Mouse (Mus musculus) cerebellum, adult 2 months (tissue): Measurements from ENCODE around the gene Arpp21. TPM values are rescaled to one million over a fixed set of nuclear protein-coding genes. Genes with fewer than 3 reads are reported as not detected.
A peak's percentile ranks its signal among the peaks of the same experiment; 100 is the strongest.
"Not testable (repeated sequence)": the region's sequence is repeated elsewhere in the genome, so short reads cannot be mapped to it uniquely, and the experiment has no call there.

Experiments used
- DNase-seq, 2 experiments: peaks; one replicate each; pipeline ENCODE4 v3.0.0; 2021
- H3K27ac ChIP-seq: fragments of 200-500 bp; 2 replicates; pipeline ENCODE4 v1.5.1; 2012; ENCODE audit warnings: low read length, control low read depth, inconsistent platforms; ENCODE audit not compliant: insufficient read depth
- H3K27me3 ChIP-seq: fragments of 200-500 bp; 2 replicates; pipeline ENCODE4 v1.6.1; 2012; ENCODE audit warnings: inconsistent platforms, mild to moderate bottlenecking, low read length, moderate library complexity; ENCODE audit not compliant: control insufficient read depth, insufficient read depth
- H3K4me1 ChIP-seq: fragments of 200-500 bp; 2 replicates; pipeline ENCODE4 v1.6.1; 2011; ENCODE audit warnings: low read length; ENCODE audit not compliant: control insufficient read depth, insufficient read depth
- H3K4me3 ChIP-seq: fragments of 200-500 bp; replicated peaks from 2 replicates; pipeline ENCODE3; 2011; ENCODE audit warnings: mild to moderate bottlenecking, low read depth, low read length, control low read depth; ENCODE audit not compliant: insufficient read depth
- CTCF ChIP-seq: fragments of 200-500 bp; IDR thresholded peaks from 2 replicates; pipeline ENCODE4 v1.5.1; 2011; ENCODE audit warnings: low read depth, mild to moderate bottlenecking, control low read depth, low read length, moderate library complexity, borderline replicate concordance; ENCODE audit not compliant: insufficient read depth
- POLR2A ChIP-seq: fragments of 200-500 bp; IDR thresholded peaks from 2 replicates; pipeline ENCODE4 v1.6.1; 2011; ENCODE audit warnings: low read length, control low read depth, borderline replicate concordance; ENCODE audit not compliant: insufficient read depth
- WGBS: fragments of 180-500 bp; shearing (Covaris S2); methylation state at CpG from one replicate; pipeline ENCODE4 v1.1.7; 2018; 5-methylcytosine and 5-hydroxymethylcytosine counted together
- polyA plus RNA-seq: library from polyadenylated mRNA; depleted of rRNA; stranded (reverse); fragments of >200 nt; gene quantifications from 2 replicates; pipeline ENCODE4 v1.2.3, GENCODE M21; 2012

The Arpp21 gene
- polyA plus RNA-seq, 1 experiment = 116 TPM

DNA sequence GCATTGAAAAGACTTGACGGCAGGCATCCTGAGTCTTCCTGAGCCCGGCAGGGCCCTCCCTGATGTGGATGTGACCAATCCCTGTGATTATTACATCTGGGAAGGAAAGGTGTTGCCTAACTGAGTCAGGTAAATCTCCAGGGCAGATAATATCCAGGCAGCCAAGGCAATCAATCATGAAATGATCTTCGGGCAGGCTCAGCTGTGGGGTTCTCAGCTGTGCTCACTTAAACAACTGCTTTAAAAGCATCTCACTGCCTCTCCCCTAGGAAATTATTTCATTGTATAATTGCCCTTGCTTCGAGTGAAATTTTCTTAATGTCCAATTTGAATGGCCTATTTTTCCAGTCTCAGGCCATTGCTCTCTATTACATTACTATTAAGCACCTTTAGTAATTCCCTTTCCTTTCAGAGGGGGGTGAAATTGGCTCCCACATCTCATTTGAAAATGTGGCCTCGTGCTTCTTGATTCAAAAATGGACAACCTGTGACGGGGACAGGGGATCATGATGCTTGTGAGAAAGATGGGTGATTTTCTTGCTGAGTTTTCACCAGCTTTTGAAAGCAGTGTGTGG is 180.8 kb downstream of the Arpp21 start:
- WGBS = 83% methylated on average over 6 of the region's 6 CpGs
- no peak for DNase-seq
- no peak overlapping the region for H3K4me3 ChIP-seq
- TF ChIP-seq CTCF (no peak), POLR2A (no peak)
- no peak overlapping the region for H3K27ac ChIP-seq
- H3K27me3 ChIP-seq = no peaks in the 10 kb centered on the region
- no peaks in the 10 kb centered on the region for H3K4me1 ChIP-seq

DNA sequence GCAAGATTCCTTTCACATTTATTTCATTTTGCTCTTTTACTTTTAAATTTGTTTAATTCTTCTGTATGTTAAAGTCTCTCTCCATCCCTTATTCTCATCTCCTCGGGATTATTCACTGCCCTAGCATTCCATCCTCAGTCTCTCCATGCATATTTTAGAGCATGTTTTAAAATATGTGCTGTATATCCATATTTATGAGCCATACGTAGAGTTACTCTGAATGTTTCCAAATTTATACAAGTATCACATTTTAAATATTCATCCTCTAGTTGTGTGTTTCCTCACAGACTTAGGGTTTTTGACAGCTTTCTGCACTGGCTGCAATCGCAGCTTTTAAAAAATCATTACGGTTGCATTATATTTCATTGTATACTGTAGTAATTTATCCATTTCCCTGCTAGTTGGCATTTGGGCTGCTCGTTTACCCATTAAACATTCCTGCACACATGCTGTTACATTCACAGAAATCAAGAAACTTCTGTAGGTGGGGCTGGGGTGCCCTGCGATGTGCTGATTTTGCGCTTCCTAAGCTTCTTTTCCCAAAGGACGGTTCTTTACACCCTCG is 187.8 kb downstream of the Arpp21 start:
- no peak overlapping the region for H3K27ac ChIP-seq
- DNase-seq = no peak
- TF ChIP-seq POLR2A = no peak
- TF ChIP-seq CTCF = no peak

DNA sequence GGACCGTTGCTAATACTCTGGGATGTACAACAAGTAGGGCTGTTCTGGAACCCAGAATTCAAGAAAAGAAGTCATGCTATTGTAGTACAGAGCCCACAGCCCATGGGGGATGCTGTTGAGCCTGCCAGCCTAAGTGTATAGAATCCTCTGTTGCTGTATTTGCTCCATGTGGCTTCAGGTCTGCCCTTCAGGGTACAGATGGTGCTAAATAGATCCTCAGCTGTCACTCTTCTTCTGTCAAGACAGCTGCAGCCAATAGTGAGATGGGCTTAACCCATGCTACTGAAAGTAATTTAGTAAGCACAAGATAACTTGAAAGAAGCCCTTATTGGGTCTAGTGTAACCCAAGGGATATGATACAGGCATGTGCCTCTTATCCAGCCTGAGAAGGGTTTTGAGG is 195.2 kb downstream of the Arpp21 start:
- DNase-seq = no peak
- no peaks in the 10 kb centered on the region for H3K27me3 ChIP-seq
- WGBS = 77% methylated on average over 1 of the region's 1 CpGs
- H3K4me3 ChIP-seq = no peak overlapping the region
- TF ChIP-seq CTCF = no peak
- no peak for TF ChIP-seq POLR2A
- H3K4me1 ChIP-seq = no peaks in the 10 kb centered on the region
- no peak overlapping the region for H3K27ac ChIP-seq

More for the DNA sequence above, 187.8 kb downstream of the Arpp21 start:
- WGBS = 84% methylated on average over 9 of the region's 9 CpGs
- H3K27me3 ChIP-seq = no peaks in the 10 kb centered on the region
- H3K4me1 ChIP-seq = no peaks in the 10 kb centered on the region
- H3K4me3 ChIP-seq = no peak overlapping the region

DNA sequence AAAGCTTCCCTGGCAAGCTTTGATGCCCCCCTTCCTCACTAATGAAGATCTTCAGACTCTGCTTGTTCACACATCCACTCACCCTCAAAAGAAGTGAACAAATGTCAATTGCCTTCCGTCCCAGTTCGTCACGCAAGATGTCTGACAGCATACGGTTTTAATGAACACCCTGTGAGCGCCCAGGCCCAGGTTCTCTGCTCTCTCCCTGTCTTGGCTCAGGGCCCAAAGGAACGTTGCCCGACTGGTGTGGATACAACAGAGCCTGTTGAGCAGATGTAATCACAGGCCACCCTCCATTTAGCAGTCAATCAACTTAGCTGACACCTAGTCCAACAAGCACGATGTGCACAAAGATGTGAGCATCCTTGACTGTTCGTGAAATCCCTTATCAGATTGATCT is 198.0 kb downstream of the Arpp21 start:
- WGBS = 56% methylated on average over 9 of the region's 9 CpGs
- no peak for DNase-seq
- no peak overlapping the region for H3K27ac ChIP-seq
- no peak overlapping the region for H3K4me3 ChIP-seq
- H3K27me3 ChIP-seq = no peaks in the 10 kb centered on the region
- no peaks in the 10 kb centered on the region for H3K4me1 ChIP-seq
- TF ChIP-seq CTCF (no peak), POLR2A (no peak)

DNA sequence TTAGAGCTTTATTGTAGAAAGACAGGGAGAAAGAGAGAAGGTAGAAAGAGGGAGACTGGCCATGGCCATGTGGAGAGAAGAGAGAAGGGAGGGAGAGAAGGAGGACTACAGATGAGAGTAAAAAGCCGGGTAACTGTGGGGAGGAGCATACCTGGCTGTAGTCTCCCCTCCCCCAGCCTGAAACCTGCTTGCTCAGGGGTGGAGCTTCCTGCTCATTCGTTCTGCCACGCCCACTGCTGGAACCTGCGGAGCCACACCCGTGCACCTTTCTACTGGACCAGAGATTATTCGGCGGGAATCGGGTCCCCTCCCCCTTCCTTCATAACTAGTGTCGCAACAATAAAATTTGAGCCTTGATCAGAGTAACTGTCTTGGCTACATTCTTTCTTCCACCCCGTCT is 201.9 kb downstream of the Arpp21 start:
- not testable (repeated sequence) for DNase-seq, H3K27me3 ChIP-seq, H3K27ac ChIP-seq, H3K4me3 ChIP-seq, H3K4me1 ChIP-seq
- WGBS = 83% methylated on average over 2 of the region's 10 CpGs

DNA sequence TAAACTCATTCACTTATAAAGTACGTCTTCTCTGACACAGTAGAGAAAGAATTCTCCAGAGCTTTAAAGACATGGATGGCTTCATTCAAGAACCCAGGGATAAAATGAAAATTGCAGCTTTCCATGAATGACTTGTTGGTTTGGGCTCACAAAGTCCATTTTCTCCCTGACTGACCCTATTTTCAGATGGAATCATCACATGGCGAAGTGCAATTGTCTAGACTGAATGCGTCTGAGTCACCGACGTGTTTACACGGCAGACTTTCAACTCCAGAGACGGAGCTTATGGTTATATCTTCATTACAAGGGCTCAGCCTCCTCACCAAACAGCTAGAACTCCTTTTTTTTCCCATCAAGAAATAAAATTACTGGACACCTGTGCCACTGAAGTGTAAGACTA is 203.6 kb downstream of the Arpp21 start:
- H3K4me1 ChIP-seq = no peaks in the 10 kb centered on the region
- no peak for TF ChIP-seq POLR2A
- no peak for DNase-seq
- no peak overlapping the region for H3K27ac ChIP-seq
- no peaks in the 10 kb centered on the region for H3K27me3 ChIP-seq
- H3K4me3 ChIP-seq = no peak overlapping the region
- WGBS = 78% methylated on average over 7 of the region's 7 CpGs

DNA sequence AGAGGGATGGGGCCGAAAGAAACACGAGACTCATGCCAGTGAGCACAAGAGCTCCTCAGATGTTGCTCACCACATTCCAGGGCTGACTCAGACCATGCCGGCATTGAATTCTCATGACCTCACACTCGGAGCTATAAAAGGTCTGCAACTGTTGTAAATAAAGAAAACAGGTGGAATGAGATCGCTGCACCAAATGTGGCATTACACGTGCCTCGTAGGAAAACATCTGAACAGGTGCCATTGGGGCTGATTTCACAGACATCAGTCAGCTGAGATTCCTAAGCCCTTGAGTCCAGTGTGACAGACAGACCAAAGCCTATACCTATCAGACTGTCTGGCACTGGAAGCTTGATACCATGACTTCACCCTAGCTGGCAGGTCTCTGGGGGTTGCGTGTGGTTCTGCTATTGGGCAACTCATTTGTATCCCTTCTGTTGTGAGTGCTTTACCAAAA is 212.1 kb downstream of the Arpp21 start:
- no peaks in the 10 kb centered on the region for H3K4me1 ChIP-seq
- WGBS = 71% methylated on average over 8 of the region's 8 CpGs
- TF ChIP-seq POLR2A (no peak), CTCF (no peak)
- no peak overlapping the region for H3K27ac ChIP-seq
- H3K4me3 ChIP-seq = no peak overlapping the region
- no peaks in the 10 kb centered on the region for H3K27me3 ChIP-seq
- DNase-seq = peak in 1 of 2 experiments; percentile 45

DNA sequence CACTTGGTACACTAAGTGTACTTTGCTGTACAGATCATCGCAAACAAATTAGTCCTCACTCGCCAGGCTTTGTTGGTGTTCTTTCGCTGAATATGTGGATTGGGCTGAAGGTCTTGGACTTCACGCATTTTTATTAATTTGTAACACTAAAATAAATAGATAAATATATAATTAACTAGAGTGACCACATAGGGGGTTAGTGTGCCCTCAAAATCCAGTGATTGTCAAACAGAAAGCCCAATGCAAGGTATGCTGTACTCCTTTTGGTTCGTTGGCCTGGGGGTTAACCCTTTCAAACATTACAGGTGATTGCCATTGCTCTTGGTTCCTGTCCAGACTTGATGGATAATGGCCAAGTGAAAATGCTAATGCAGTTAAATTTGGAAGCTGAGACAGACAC is 212.6 kb downstream of the Arpp21 start:
- no peak overlapping the region for H3K27ac ChIP-seq
- no peaks in the 10 kb centered on the region for H3K27me3 ChIP-seq
- no peak overlapping the region for H3K4me3 ChIP-seq
- H3K4me1 ChIP-seq = no peaks in the 10 kb centered on the region
- no peak for DNase-seq
- TF ChIP-seq POLR2A = no peak
- no peak for TF ChIP-seq CTCF
- WGBS = 87% methylated on average over 5 of the region's 5 CpGs
